Mouse (Mus musculus): ENCODE measurements around the gene Ifngr1. TPM values are rescaled to one million over a fixed set of nuclear protein-coding genes. Genes with fewer than 3 reads are reported as not detected.
"Not testable (repeated sequence)": the region's sequence is repeated elsewhere in the genome, so short reads cannot be mapped to it uniquely, and the experiment has no call there.

The Ifngr1 gene
- total RNA-seq, 2 experiments from 2014 or later = 21.9 to 26.3 TPM

DNA sequence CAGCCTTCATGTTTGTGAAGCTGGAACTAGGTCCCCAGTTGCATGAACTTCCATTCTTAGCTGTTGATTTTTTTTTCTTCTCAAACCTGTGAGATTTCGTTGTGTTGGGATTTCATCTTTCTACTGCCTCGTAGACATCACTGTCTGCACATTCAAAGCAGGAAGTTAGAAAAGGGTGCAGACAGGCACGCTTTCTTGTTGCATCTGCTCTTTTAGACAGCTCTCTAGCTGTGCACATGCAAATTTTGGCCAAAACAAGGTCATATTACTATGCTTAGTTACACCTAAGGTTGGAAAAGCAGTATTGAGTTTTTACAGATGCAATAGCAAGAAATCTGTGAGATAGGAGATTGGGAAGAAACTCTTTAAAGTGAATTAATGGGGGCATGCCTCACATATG is 4.5 kb upstream of the Ifngr1 start:
- DNase-seq = no peak

DNA sequence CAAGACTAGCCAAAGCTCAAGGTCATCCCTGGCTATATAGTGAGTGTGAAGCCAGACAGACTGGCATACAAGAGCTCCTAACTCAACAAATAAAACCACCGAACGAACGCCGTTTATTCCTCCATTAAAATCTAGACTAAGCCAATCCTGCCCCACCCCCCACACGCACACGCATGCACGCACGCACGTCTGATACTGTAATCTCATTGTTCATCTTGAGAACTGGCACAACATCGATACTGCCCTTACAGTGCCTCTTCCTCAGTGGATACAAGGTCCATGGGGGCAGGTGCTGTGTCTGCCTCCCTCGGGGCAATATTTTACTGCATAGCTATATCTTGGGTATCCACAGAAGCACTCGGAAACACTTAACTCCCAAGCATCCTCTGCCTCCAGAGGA is 2.1 kb upstream of the Ifngr1 start:
- DNase-seq = no peak

DNA sequence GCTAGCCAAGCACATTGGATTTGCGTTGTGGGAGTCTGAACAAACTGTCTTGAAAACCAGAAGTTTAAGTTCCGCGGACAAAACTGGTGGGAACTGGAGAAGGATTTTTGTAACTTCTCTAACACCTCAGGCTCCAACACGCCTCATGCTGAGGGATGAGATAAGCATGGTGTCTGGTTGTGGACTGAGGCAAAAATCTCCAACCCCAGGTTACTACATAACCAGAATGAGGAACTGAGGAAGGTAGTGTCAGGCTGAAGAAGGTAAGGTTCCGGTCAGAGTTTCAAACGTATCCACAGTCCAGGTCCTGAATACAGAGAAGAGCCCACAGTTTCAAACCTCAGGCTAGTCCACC is 486 bp upstream of the Ifngr1 start:
- no peak for DNase-seq

DNA sequence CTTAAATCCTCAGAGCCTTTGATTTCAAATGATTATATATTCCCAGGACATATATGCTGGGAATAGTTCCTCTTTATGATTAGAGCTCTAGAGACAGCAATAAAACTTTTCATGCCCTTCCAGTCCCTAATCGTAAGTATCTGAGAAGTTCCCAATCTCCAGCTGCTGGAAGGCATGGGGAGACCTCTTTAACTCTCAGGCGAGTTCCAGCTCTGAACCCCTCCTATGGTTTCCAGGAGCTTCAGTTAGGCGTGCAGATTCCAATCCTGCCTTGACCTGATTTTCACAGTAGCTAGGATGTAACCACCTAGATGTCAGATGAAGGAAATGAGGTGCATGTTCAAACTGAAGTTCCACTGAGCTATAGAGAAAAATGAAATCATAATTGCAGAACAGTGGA is 807 bp downstream of the Ifngr1 start:
- no peak for DNase-seq

DNA sequence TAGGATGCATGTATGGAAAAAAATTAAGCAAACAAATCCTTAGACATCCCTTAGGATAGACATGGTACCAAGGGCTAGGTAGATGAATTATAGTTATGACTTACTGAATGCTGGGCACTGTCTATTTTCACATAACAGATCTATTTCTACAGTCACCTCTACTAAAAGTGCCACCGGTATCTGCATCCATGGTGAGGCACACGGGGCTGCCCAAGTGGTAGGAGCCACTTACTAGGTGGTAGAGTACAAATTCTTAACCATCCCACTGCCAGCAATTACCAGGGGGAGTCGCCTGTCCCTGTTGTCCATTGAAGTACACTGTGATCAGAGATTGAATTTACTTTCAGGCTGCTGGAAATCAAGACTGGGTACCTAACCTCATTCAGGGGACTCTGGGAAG is 1.5 kb downstream of the Ifngr1 start:
- DNase-seq = no peak

DNA sequence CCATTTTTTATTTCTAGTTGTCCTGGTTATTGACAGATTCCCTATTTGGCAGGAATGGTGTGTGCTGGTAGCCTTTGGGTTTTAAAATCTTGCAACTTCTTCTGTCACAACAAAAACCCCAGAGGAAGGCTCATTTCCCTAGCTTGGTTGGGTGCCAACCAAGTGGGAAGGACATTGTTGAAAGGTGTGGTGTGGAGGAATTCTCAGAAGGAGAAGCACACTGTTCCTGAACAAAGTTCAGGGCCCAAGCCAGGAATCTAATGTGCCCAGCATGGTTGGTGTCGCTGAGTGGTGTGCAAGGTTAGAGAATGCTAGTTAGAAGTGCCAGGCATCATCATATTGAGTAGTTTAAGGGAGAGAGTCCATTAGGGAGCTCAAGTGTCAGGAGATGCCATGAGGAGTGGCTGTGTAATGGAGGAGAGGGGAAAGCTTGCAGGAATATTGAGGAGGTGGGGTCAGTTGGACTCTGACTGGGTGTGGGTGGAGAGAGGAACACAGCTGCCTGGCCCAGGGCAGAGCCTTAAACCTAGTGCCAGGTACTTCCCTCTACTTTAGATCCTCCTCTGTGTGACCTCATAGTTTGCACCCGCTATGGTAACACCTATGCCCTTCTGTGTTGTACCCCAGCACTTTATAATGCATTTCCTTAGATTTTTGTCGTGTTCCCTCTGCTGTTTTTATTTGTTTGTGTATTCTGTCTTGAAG is 2.6 kb downstream of the Ifngr1 start:
- peak; percentile 36 for DNase-seq

DNA sequence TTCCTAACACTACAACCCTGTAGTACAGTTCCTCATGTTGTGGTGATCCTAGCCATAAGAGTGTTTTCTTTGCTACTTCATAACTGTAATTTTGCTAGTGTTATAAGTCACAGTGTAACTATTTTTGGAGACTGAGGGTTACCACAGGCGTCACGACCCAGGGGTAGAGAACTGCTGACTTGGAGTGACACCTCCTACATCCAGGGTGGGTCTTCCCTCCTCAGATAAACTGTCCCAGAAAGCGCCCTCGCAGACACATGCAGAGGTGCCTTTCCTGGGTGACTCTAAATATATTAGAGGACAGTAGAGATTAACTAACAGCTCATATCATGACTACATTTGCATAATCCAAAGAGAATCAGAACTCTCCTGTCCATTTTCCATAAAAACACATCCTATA is 5.1 kb downstream of the Ifngr1 start:
- DNase-seq = no peak

DNA sequence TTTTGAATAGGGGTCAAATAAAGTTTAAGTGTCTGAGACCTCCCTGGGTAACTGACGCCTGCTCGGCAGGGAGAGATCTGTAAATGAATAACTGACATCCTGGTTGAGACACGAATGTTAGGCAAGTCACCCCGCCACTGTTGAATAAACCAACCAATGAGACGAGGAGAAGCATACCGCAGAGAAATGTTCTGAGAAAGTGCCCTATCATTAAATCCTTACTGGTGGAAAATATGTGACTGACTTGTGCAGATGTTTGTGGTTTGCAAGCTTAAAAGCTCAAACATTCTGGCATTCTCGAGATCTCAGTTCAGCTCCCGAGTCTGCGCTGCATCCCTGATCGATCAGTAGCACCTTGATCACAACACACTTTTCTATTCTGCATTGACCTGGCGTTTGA is 6.3 kb downstream of the Ifngr1 start:
- no peak for DNase-seq

DNA sequence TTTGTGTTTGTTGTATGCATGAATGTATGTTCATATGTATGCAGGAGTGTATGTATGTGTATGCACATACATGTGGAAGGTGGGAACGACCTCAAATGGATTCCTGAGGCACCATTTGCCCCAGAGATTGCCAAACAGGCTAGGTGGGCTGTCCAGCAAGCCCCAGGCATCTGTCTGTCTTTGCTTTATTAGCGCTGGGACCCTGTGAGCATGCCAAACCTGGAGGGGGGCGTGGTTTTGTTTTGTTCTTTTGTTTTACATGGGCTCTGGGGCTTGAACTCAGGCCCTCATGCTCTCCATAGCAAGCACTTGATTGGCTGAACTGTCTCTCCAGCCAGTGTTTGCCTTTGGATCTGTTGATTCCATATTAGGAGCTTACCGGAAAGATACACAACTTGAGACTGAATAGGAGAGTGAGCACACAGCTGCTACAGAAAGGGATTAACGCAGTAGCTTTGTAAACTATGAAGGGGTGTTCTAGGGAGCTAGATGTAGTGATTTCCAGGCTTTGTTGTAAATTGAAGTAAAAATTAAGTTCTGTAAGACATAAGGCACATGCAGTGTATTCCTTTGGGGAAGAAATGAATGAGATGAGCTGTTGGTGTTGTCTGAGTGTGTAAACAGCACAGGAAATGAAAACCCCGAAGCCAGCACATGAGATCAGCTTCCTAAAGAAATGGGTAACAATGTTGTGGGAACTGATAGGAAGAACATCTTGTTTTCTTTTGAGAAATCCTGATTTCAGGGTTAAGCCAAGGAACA is 7.8 kb downstream of the Ifngr1 start:
- DNase-seq = no peak

DNA sequence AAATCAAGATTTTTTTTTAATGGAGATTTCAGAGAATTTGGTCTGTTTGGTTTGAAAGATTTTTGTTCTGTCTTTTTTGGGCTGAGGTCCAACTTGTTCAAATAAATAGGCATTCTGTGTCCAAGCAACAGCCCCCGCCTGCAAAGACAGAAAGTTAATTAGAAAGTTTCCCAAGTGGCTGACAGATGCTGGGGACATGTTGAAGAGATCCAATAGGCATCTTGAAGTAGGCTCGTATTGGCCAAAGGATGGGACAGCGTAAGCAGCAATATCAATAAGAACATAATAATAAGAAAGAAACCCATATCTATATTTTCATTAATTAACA is 8.3 kb downstream of the Ifngr1 start:
- no peak for DNase-seq

DNA sequence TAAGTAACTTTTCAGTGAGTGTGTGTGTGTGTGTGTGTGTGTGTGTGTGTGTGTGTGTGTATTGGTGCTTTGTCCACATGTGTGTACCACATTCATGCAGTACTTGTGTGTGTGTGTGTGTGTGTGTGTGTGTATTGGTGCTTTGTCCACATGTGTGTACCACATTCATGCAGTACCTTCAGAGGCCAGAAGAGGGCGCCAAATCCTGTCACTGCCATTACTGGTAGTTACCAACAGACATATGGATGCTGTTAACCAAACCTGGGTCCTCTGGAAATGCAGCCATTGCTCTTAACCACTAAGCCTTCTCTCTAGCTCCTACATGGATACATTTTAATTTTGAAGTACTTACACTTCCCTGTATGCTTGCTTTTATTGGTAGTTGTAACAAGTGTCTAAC is 9.8 kb downstream of the Ifngr1 start:
- not testable (repeated sequence) for DNase-seq

DNA sequence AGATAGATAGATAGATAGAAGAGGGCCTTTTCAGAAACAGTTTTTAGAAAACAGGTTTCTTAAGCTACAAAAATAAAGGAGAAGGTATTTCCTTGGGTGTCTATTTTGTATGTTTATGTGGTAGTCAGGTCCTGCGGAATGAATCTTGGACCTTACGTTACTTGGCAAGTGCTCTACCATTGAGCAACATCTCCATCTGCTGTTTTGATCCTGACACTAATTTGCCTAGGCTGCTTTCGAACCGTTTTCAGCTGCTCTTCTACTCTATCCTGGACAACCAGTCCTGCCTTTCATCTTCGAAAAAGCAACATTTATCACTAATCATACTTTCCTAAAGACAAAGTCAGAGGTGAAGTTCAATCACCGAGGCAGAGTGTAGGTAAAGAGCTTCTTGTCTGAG is 11.5 kb downstream of the Ifngr1 start:
- no peak for DNase-seq

DNA sequence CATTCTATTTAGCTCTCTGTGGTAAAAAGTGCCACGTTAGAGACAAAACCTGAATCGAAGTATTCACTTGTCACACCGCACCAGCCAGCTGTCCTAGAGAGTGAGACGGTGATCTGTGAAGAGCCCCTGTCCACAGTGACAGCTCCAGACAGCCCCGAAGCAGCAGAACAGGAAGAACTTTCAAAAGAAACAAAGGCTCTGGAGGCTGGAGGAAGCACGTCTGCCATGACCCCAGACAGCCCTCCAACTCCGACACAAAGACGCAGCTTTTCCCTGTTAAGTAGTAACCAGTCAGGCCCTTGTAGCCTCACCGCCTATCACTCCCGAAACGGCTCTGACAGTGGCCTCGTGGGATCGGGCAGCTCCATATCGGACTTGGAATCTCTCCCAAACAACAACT is 17.4 kb downstream of the Ifngr1 start:
- no peak for DNase-seq

DNA sequence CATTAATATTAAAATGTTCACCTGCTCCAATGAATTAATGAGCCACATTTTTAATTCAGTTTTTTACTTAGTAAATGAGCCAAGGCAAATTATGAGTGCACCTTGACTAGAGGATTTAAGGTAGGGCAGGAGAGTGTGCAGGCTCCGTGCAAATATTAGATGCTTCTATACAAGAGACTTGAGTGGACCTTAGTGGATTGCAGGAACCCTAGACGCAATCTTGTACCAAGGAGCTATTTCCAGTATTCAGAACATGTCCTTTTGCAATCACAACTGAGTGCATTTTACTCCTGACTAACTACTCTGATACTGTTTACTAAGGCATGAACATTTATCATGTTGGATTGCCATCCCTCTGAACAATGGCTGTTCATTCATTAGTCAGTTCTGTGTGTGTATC is 19.9 kb downstream of the Ifngr1 start:
- DNase-seq = no peak

DNA sequence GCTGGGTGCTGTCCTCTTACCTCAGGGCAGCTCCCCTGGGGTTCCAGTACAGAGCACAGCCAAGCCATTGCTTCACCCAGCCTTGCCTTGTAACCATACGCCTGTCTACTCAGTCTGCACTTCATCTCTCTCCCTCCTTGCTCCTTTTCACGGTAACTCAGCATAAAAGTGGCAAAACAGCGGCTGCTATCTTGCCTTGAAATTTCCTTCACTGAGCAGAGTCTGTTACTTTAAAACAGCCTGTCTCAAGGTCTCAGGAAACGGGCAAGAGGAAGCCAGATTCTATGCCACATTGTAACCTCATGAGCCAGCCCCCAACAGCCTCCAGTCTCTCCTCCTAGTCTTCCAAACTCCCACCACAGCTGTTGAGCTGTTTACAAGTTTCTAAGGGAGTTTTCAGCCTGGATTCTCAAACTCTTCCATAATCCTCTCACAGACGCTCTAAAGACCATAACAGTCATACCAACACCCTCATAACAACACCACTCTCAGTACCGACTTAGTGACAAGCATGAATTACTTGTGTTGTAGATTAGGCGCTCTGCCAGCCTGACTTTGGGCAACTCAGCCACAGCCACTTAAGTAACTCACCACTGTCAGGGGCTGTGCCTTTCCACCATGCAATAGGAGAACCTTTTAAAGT is 21.5 kb downstream of the Ifngr1 start:
- DNase-seq = peak; percentile 35

DNA sequence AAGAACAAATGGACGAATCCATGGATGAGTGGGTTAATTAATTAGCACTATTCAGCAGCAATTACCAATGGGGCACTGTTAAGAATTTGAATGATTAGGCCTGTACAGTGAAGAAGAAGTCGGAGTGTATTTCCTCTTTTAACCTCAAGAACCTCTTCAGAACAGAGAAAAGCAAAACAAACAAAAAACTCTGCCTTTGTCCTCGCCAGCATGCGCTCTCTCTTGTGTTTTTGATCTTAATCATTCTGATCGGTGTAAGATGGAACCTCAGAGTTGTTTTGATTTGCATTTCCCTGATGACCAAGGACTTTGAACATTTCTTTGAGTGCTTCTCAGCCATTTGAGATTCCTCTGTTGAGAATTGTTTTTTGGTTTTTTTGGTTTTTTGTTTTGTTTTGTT is 28.0 kb downstream of the Ifngr1 start:
- DNase-seq = no peak

DNA sequence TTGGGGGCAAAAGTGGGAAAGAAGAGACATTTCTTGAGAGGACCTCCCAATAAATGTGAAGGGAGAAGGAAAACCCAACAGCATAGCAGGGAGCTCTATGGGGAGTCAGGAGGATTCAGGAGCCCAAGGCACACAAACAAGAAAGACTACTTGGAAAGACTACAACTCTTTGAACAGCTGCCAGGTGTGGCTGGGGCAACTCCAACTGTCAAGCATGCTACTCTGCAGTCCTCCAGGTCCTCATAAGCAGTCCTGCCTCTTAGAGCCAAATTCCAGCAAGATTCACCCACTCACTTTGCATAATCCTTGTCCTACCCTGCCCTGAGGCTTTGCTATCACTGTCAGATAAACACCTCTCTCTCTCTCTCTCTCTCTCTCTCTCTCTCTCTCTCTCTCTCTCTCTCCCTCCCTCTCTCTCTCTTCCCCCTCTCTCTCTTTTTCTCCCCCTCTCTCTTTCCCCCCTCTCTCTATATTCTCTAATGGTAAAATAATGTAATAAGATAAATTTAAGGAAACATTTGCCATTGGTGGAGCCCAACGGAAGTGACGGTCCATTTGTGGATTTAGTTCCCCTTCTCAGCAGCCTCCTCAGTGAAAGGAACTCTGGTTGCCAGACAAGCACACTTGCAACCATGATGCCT is 29.8 kb downstream of the Ifngr1 start, which contains the start of gene Il22ra2:
Gene Il22ra2 (plus strand): TSS at position 591 of the 641 bp plus-strand sequence.
- DNase-seq = no peak

DNA sequence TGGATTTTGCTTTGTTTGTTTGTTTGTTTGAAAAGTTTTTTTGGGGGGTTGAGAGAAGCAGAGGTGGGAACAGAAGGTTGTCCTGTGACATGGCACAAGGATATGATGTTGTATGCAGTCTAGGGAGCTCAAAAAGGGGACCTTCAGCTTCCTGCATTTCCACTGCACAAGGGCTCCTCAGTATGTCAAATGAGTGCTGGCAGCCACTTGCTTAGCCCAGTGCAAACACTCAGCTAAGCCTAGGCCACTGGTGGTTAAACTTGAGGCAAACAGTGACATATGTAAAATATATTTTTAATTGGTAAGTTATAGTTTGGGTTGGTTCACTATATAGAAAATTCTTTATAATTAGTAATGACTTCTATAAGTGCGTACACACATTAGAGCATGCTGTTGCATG is 32.9 kb downstream of the Ifngr1 start:
- DNase-seq = no peak

DNA sequence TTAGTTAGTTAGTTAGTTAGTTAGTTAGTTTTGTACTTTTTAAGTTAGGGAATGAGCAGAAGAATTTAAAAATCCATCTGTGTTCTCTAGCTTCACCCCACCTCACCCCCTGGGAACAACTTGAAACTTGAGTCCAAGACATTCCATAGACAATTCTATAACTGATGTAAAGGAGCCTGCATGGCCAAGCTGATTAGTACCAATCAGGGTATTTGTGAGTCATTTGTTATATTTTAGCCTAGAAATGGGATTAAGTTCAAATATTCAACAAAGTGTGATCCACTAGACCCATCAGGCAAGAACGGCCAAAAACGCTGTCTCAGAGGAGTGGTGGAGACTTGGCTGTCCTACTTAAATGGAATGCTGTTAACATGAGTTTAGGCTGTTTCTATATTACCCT is 35.6 kb downstream of the Ifngr1 start:
- no peak for DNase-seq

DNA sequence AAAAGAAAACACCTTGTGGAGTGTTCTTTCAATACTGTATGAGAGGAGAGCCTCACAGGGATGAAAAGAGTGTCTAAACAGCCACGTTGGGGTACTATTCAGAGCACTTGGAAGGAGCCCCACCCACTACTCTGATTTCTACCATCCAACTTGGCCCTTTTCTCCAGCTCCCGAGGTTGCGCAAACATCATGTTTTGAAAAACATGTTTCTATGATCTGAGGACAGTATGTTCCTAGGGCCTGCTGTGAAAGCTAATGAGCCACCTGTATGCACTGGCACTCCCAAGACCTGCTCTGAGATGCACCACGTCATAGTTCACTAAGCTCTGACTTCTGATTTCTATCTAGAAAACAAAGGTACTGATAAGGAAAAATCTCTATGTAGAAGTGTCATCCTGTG is 36.0 kb downstream of the Ifngr1 start:
- DNase-seq = peak; percentile 37

DNA sequence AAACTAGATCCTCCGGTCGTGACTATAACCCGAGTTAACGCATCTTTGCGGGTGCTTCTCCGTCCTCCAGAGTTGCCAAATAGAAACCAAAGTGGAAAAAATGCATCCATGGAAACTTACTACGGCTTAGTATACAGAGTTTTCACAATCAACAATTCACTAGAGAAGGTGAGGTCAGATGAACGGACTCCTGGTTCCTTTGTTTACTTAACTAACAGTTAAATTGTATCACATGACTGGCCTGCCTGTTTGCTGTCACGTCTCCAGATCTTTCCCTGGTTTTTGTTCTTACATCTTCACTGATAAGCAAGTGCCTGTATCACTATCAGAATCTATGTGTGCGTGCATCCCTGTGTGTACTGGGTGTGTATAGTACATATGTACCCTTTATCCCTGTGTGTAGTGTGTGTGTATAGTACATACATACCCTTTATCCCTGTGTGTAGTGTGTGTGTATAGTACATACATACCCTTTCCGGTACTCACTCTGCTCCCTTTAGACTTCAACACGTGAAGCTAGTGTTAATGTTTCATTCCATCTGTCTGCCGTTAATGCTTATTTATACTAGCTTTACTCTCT is 40.0 kb downstream of the Ifngr1 start:
- no peak for DNase-seq

DNA sequence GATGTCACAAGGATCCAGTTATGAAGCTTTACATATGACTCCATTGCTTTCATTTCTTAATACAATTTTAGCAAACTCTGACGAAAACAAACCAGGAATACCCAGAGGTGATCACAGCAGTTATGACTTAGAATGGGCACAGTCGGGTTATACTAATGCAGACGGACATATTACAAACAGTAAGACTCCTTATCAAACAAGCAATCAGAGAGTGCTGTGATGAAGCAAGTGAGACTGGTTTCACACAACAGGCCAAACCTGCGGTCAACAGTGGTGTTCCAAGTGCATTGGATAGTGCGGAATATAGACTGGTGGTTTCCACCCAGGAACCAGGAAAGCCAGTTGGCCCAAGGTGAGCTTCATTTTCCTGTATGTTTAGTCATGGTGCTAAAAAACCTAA is 47.1 kb downstream of the Ifngr1 start:
- no peak for DNase-seq

DNA sequence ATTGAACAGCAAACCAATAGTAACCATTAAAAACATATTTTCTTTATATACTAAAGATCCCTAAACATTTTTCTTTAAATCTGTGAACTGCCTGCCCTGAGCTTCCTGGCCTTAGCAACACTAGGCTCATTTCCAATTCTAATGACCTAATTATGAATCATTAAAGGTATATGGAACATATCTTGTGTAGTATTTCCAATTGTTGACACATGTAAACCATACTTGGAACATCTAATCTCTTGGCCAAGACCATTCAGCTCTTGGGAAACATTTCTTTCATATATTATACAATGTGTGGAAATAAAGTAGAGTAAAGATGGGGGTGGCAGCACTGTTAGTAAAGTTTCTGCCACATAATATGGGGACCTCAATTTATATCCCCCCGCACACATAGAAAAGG is 47.9 kb downstream of the Ifngr1 start:
- DNase-seq = no peak
